In genomic region chr2:164441155-164441554, GRCm38 (mm10) we compare ENCODE assay signal across 9 mouse cellular contexts. TPM values are rescaled to one million over a fixed set of nuclear protein-coding genes. Genes with fewer than 3 reads are reported as not detected.
A peak's percentile ranks its signal among the peaks of the same experiment; 100 is the strongest.
DNase-seq lines count a peak whose midpoint lies in the region; ATAC-seq and TF ChIP-seq lines count a peak whose summit lies in the region.
"Had no signal": no experiment of that assay in that cellular context is flagged by ENCODE, and none has a peak within 500 bp of the region (broad histone marks: within the 10 kb centered on the region; RNA-seq: fewer than 3 reads in every experiment).

No protein-coding gene starts in this region.

- H3K4me2 ChIP-seq in intestine, embryonic 16.5 days (ENCODE audit: low read depth, low read length): peak overlapping the region; percentile 84

- H3K36me3 ChIP-seq in ES-Bruce4 (ENCODE audit: control insufficient read depth, insufficient read depth, low read length, poor library complexity, severe bottlenecking) (no peaks in the 10 kb centered on the region), macrophage (ENCODE audit: inconsistent target) (no peaks in the 10 kb centered on the region)
- no peaks in the 10 kb centered on the region for H3K36me3 ChIP-seq in intestine, embryonic 16.5 days (ENCODE audit: control insufficient read depth, insufficient read depth, low read length)

- peak; percentile 37 for DNase-seq in gastrocnemius, postnatal 14 days
- no peak for DNase-seq in gastrocnemius, postnatal 10 days
- peak; percentile 50 for DNase-seq in thymus, postnatal 4 days
- no peak for DNase-seq in cerebellum, postnatal 10 days
- DNase-seq in ovary, postnatal 14 days (ENCODE audit: low spot score): no peak

- H3K79me2 ChIP-seq in macrophage (ENCODE audit: inconsistent target): peaks cover 67% of the 10 kb centered on the region

- peak overlapping the region; percentile 94 for H3K9ac ChIP-seq in ES-Bruce4 (ENCODE audit: low read depth, poor library complexity, severe bottlenecking)
- H3K9ac ChIP-seq in intestine, embryonic 16.5 days (ENCODE audit: low read depth, low read length): peak overlapping the region; percentile 91

- H3K27me3 ChIP-seq in ES-Bruce4 (ENCODE audit: control insufficient read depth, insufficient read depth, low read length, poor library complexity, severe bottlenecking): no peaks in the 10 kb centered on the region
- no peaks in the 10 kb centered on the region for H3K27me3 ChIP-seq in intestine, embryonic 16.5 days (replicated peaks; ENCODE audit: control insufficient read depth, insufficient read depth, low read length)
- H3K27me3 ChIP-seq: Patski had no signal

- TF ChIP-seq EP300 in ES-Bruce4 (IDR thresholded peaks at IDR 0.05; ENCODE audit: insufficient read depth, low read depth, low read length): 0 out of 2 replicates have a peak, but pooled peaks have one; percentile 44

- ATAC-seq in intestine, embryonic 16.5 days: no peak
- ATAC-seq: Patski had no signal

- H3K9me3 ChIP-seq in ES-Bruce4 (replicated peaks; ENCODE audit: control insufficient read depth, insufficient read depth, low read length, poor library complexity, severe bottlenecking): no peaks in the 10 kb centered on the region
- no peaks in the 10 kb centered on the region for H3K9me3 ChIP-seq in intestine, embryonic 16.5 days (ENCODE audit: control insufficient read depth, low read length)

- H3K4me3 ChIP-seq in ES-Bruce4 (ENCODE audit: low read depth, low read length) (peak overlapping the region; percentile 97), macrophage (ENCODE audit: inconsistent target) (peak overlapping the region; percentile 93)
- peak overlapping the region; percentile 76 for H3K4me3 ChIP-seq in intestine, embryonic 16.5 days (ENCODE audit: low read length)

- H3K27ac ChIP-seq in ES-Bruce4 (ENCODE audit: insufficient read depth, low read length): no peak overlapping the region
- H3K27ac ChIP-seq in intestine, embryonic 16.5 days (ENCODE audit: low read length): peak overlapping the region; percentile 83
- peak overlapping the region; percentile 90 for H3K27ac ChIP-seq in macrophage

- WGBS in intestine, embryonic 16.5 days: 28% methylated on average over 8 of the region's 8 CpGs
- 0% methylated on average over 7 of the region's 8 CpGs for WGBS in macrophage (ENCODE audit: missing documents)

- peaks cover 14% of the 10 kb centered on the region for H3K4me1 ChIP-seq in ES-Bruce4 (ENCODE audit: control insufficient read depth, insufficient read depth, low read length)
- H3K4me1 ChIP-seq in intestine, embryonic 16.5 days (ENCODE audit: control insufficient read depth, insufficient read depth, low read length): peaks cover 27% of the 10 kb centered on the region

- no peak for TF ChIP-seq POLR2A in ES-Bruce4 (IDR thresholded peaks at IDR 0.05; ENCODE audit: insufficient read depth, low read length)

- no peak for TF ChIP-seq CTCF in ES-Bruce4 (IDR thresholded peaks at IDR 0.05; ENCODE audit: low read depth, low read length)

- intact Hi-C loops in gastrocnemius, postnatal 14 days (cut with DNase I; ENCODE audit: low total_unique reads): no loop called here

RNA-seq across cellular contexts. Expression of gene Sdc4, which starts 2.5 kb away (rescaled TPM):
- total RNA-seq in gastrocnemius, postnatal 14 days (2021): 10 to 100 TPM; 45.1 to 72.6 TPM
- total RNA-seq in gastrocnemius, postnatal 10 days (2021): 10 to 100 TPM; 52.5 TPM
- polyA plus RNA-seq in ES-Bruce4 (2011; ENCODE audit: insufficient read depth, insufficient read length, low read depth, missing spikeins) (212 and 213 TPM in 2 replicates), macrophage (2018) (114 to 215 TPM (median 133 TPM) in 3 replicates)
- polyA plus RNA-seq in intestine, embryonic 16.5 days (2015; fragmentation: Nextera tagmentation; extraction: Ambion mirVana): 130 and 138 TPM in 2 replicates
- 1,000 to 10,000 TPM in 5 of 26 experiments, 100 to 1,000 TPM in 14, 10 to 100 TPM in 7; 32.1 to 2,513 (median 588) TPM for total RNA-seq in macrophage (2018; cell fraction: chromatin; rRNA removed)
- 1,000 to 10,000 TPM in 10 of 26 experiments, 100 to 1,000 TPM in 16; 124 to 5,022 (median 365) TPM for total RNA-seq in macrophage (2018; cell fraction: cytosol; rRNA removed)
- 1,000 to 10,000 TPM in 16 of 26 experiments, 100 to 1,000 TPM in 10; 160 to 4,105 (median 1,154) TPM for total RNA-seq in macrophage (2018; cell fraction: nucleus; rRNA removed)

RNA-seq across cellular contexts. Expression of gene Sys1, which starts 15.6 kb away (rescaled TPM):
- 10 to 100 TPM; 15.0 to 15.6 TPM for total RNA-seq in gastrocnemius, postnatal 14 days (2021)
- total RNA-seq in gastrocnemius, postnatal 10 days (2021): 10 to 100 TPM; 16.8 to 18.4 TPM
- polyA plus RNA-seq in ES-Bruce4 (2011; ENCODE audit: insufficient read depth, insufficient read length, low read depth, missing spikeins) (13.3 and 19.8 TPM in 2 replicates), macrophage (2018) (6.9 to 30.0 TPM (median 27.8 TPM) in 3 replicates)
- 54.0 and 56.4 TPM in 2 replicates for polyA plus RNA-seq in intestine, embryonic 16.5 days (2015; fragmentation: Nextera tagmentation; extraction: Ambion mirVana)
- 10 to 100 TPM in 21 of 26 experiments, 1 to 10 TPM in 5; 6.5 to 22.0 (median 12.5) TPM for total RNA-seq in macrophage (2018; cell fraction: chromatin; rRNA removed)
- 10 to 100 TPM; 18.2 to 41.3 (median 30.7) TPM for total RNA-seq in macrophage (2018; cell fraction: cytosol; rRNA removed)
- 10 to 100 TPM in 25 of 26 experiments, 1 to 10 TPM in 1; 9.1 to 26.2 (median 17.8) TPM for total RNA-seq in macrophage (2018; cell fraction: nucleus; rRNA removed)

RNA-seq across cellular contexts. Expression of gene Gm20458, which starts 19.6 kb away (rescaled TPM):
- 1 to 10 TPM in 1 of 2 experiments, under 1 TPM in 1; 0.62 to 2.6 TPM for total RNA-seq in gastrocnemius, postnatal 14 days (2021)
- 1 to 10 TPM in 1 of 2 experiments, not detected in 1; 3.3 TPM for total RNA-seq in gastrocnemius, postnatal 10 days (2021)
- polyA plus RNA-seq in ES-Bruce4 (2011; ENCODE audit: insufficient read depth, insufficient read length, low read depth, missing spikeins) (2.3 TPM in 1 of 2 replicates, not detected in the other), macrophage (2018) (0.30 TPM in 1 of 3 replicates, not detected in the others)
- polyA plus RNA-seq in intestine, embryonic 16.5 days (2015; fragmentation: Nextera tagmentation; extraction: Ambion mirVana): 9.8 and 11.9 TPM in 2 replicates
- 1 to 10 TPM in 2 of 26 experiments, under 1 TPM in 2, not detected in 22; 0.80 to 2.1 (median 1.00) TPM for total RNA-seq in macrophage (2018; cell fraction: chromatin; rRNA removed)
- total RNA-seq in macrophage (2018; cell fraction: cytosol; rRNA removed): 10 to 100 TPM in 2 of 26 experiments, 1 to 10 TPM in 21, under 1 TPM in 2, not detected in 1; 0.24 to 13.8 (median 4.8) TPM
- total RNA-seq in macrophage (2018; cell fraction: nucleus; rRNA removed): 1 to 10 TPM in 17 of 26 experiments, under 1 TPM in 1, not detected in 8; 0.64 to 8.1 (median 2.6) TPM

RNA-seq across cellular contexts. Expression of gene Trp53tg5, which starts 32.4 kb away (rescaled TPM):
- not detected for total RNA-seq in gastrocnemius, postnatal 14 days (2021)
- total RNA-seq in gastrocnemius, postnatal 10 days (2021): not detected
- polyA plus RNA-seq in ES-Bruce4 (2011; ENCODE audit: insufficient read depth, insufficient read length, low read depth, missing spikeins) (not detected in 2 replicates), macrophage (2018) (not detected in 3 replicates)
- polyA plus RNA-seq in intestine, embryonic 16.5 days (2015; fragmentation: Nextera tagmentation; extraction: Ambion mirVana): not detected in 2 replicates
- total RNA-seq in macrophage (2018; cell fraction: chromatin; rRNA removed): not detected
- not detected for total RNA-seq in macrophage (2018; cell fraction: cytosol; rRNA removed)
- total RNA-seq in macrophage (2018; cell fraction: nucleus; rRNA removed): not detected

RNA-seq across cellular contexts. Expression of gene Matn4, which starts 36.2 kb away (rescaled TPM):
- total RNA-seq in gastrocnemius, postnatal 14 days (2021): 1 to 10 TPM; 3.7 to 5.4 TPM
- 1 to 10 TPM; 5.8 to 7.8 TPM for total RNA-seq in gastrocnemius, postnatal 10 days (2021)
- polyA plus RNA-seq in ES-Bruce4 (2011; ENCODE audit: insufficient read depth, insufficient read length, low read depth, missing spikeins) (0.93 and 1.7 TPM in 2 replicates), macrophage (2018) (not detected in 3 replicates)
- 8.3 and 9.0 TPM in 2 replicates for polyA plus RNA-seq in intestine, embryonic 16.5 days (2015; fragmentation: Nextera tagmentation; extraction: Ambion mirVana)
- total RNA-seq in macrophage (2018; cell fraction: chromatin; rRNA removed): 1 to 10 TPM in 6 of 26 experiments, under 1 TPM in 5, not detected in 15; 0.20 to 6.0 (median 1.0) TPM
- under 1 TPM in 3 of 26 experiments, not detected in 23; 0.05 to 0.38 (median 0.05) TPM for total RNA-seq in macrophage (2018; cell fraction: cytosol; rRNA removed)
- 10 to 100 TPM in 2 of 26 experiments, 1 to 10 TPM in 3, under 1 TPM in 7, not detected in 14; 0.14 to 32.0 (median 0.84) TPM for total RNA-seq in macrophage (2018; cell fraction: nucleus; rRNA removed)

Comparison
In these comparisons a context has a peak if more than half of its experiments do, and no peak if none do; other contexts are left out.
1. DNase-seq: peak in gastrocnemius, postnatal 14 days (single experiment) and thymus, postnatal 4 days (single experiment); none in gastrocnemius, postnatal 10 days (single experiment), cerebellum, postnatal 10 days (0 of 2) and ovary, postnatal 14 days (single experiment).
2. Peak in every context shown above with its lines, with median percentiles within 50 percentile points of each other: H3K4me3 ChIP-seq.